8 mouse cellular contexts compared by ENCODE assay signal in genomic region chr5:93127722-93128121, GRCm38 (mm10). TPM values are rescaled to one million over a fixed set of nuclear protein-coding genes. Genes with fewer than 3 reads are reported as not detected.
A peak's percentile ranks its signal among the peaks of the same experiment; 100 is the strongest.
DNase-seq lines count a peak whose midpoint lies in the region; ATAC-seq lines count a peak whose summit lies in the region.

No protein-coding gene starts in this region.

- peak; percentile 96 for DNase-seq in heart, adult 11 months
- no peak for DNase-seq in heart, adult 8-10 months (ENCODE audit: low spot score)
- DNase-seq in ES-CJ7 (ENCODE audit: low read depth, low spot score): peak; percentile 79
- no peak for DNase-seq in thymus, postnatal 0 days (ENCODE audit: low spot score)

- H3K36me3 ChIP-seq in embryonic facial prominence, embryonic 13.5 days: no peaks in the 10 kb centered on the region
- no peaks in the 10 kb centered on the region for H3K36me3 ChIP-seq in intestine, embryonic 15.5 days

- H3K4me1 ChIP-seq in embryonic facial prominence, embryonic 13.5 days: peaks cover 90% of the 10 kb centered on the region
- peaks cover 80% of the 10 kb centered on the region for H3K4me1 ChIP-seq in intestine, embryonic 15.5 days (replicated peaks)

- no peak for ATAC-seq in embryonic facial prominence, embryonic 13.5 days (ENCODE audit: insufficient number of reproducible peaks, insufficient read depth, low FRiP score, low TSS enrichment, low read depth)
- ATAC-seq in intestine, embryonic 15.5 days: peak; percentile 69
- peak; percentile 91 for ATAC-seq in megakaryocyte, adult 5-6 weeks (ENCODE audit: poor library complexity, severe bottlenecking)
- no peak for ATAC-seq in activated CD4-positive, CD25-positive, alpha-beta regulatory T cell, adult 4 months

- H3K9ac ChIP-seq in embryonic facial prominence, embryonic 13.5 days: no peak overlapping the region
- no peak overlapping the region for H3K9ac ChIP-seq in intestine, embryonic 15.5 days

- WGBS in embryonic facial prominence, embryonic 13.5 days: 9% methylated on average over 3 of the region's 3 CpGs
- 12% methylated on average over 3 of the region's 3 CpGs for WGBS in intestine, embryonic 15.5 days

- no peaks in the 10 kb centered on the region for H3K9me3 ChIP-seq in embryonic facial prominence, embryonic 13.5 days
- H3K9me3 ChIP-seq in intestine, embryonic 15.5 days: no peaks in the 10 kb centered on the region

- no peak overlapping the region for H3K4me3 ChIP-seq in embryonic facial prominence, embryonic 13.5 days
- H3K4me3 ChIP-seq in intestine, embryonic 15.5 days (replicated peaks): no peak overlapping the region

- H3K27me3 ChIP-seq in embryonic facial prominence, embryonic 13.5 days: no peaks in the 10 kb centered on the region
- no peaks in the 10 kb centered on the region for H3K27me3 ChIP-seq in intestine, embryonic 15.5 days (replicated peaks)

- H3K27ac ChIP-seq in embryonic facial prominence, embryonic 13.5 days: peak overlapping the region; percentile 72; the same call in 1 of the 2 replicates
- H3K27ac ChIP-seq in intestine, embryonic 15.5 days: peak overlapping the region; percentile 88

- 0 out of 2 replicates have a peak overlapping the region, but pooled peaks have one; percentile 11 for H3K4me2 ChIP-seq in embryonic facial prominence, embryonic 13.5 days
- 0 out of 2 replicates have a peak overlapping the region, but pooled peaks have one; percentile 3 for H3K4me2 ChIP-seq in intestine, embryonic 15.5 days (replicated peaks)

RNA-seq across cellular contexts. Expression of gene Sept11, which starts 34.5 kb away (rescaled TPM):
- total RNA-seq in heart, adult 8-10 months (2022): 10 to 100 TPM; 23.6 to 29.9 (median 25.5) TPM
- 220 and 238 TPM in 2 replicates for polyA plus RNA-seq in embryonic facial prominence, embryonic 13.5 days (2015; fragmentation: Nextera tagmentation; extraction: Ambion mirVana)
- polyA plus RNA-seq in intestine, embryonic 15.5 days (2015; fragmentation: Nextera tagmentation; extraction: Ambion mirVana): 138 and 157 TPM in 2 replicates
- total RNA-seq in megakaryocyte, adult 5-6 weeks (2015): 70.4 and 82.5 TPM in 2 replicates
- total RNA-seq in megakaryocyte, adult 5-6 weeks (2017): 83.3 and 87.4 TPM in 2 replicates
- polyA plus RNA-seq in thymus, postnatal 0 days (2015; fragmentation: Nextera tagmentation; extraction: Ambion mirVana): 59.9 and 61.0 TPM in 2 replicates
- polyA plus RNA-seq in activated CD4-positive, CD25-positive, alpha-beta regulatory T cell, adult 4 months (2017; shearing (Covaris generic)): 10 to 100 TPM; 29.6 to 33.6 TPM

Comparison
In these comparisons a context has a peak if more than half of its experiments do, and no peak if none do; other contexts are left out.
1. DNase-seq: peak in heart, adult 11 months (single experiment) and ES-CJ7 (single experiment); none in heart, adult 8-10 months (single experiment) and thymus, postnatal 0 days (single experiment).
2. ATAC-seq: peak in intestine, embryonic 15.5 days (single experiment) and megakaryocyte, adult 5-6 weeks (single experiment); none in embryonic facial prominence, embryonic 13.5 days (single experiment) and activated CD4-positive, CD25-positive, alpha-beta regulatory T cell, adult 4 months (single experiment).